Comparison of ENCODE assay signal across 8 mouse cellular contexts in the genomic region with DNA sequence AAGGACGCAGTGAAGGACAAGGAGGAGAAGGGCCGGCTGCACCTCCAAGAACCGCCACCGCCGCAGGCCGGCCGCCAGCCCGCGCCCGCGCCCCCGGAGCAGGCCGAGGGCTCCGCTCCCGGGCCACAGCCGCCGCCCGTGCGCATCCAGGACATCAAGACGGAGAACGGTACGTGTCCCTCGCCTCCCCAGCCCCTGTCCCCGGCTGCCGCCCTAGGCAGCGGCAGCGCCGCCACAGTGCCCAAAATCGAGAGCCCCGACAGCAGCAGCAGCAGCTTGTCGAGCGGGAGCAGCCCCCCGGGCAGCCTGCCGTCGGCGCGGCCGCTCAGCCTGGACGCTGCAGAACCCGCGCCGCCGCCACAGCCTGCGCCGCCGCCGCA. TPM values are rescaled to one million over a fixed set of nuclear protein-coding genes. Genes with fewer than 3 reads are reported as not detected.
DNase-seq lines count a peak whose midpoint lies in the region; ATAC-seq and TF ChIP-seq lines count a peak whose summit lies in the region.

No protein-coding gene starts in this region.

- no peak for TF ChIP-seq CTCF in left cerebral cortex, adult 2 months (IDR thresholded peaks at IDR 0.05)
- no peak for TF ChIP-seq CTCF in bone marrow, adult 2 months (IDR thresholded peaks at IDR 0.05; ENCODE audit: control insufficient read depth, insufficient read depth, low read length)

- peak overlapping the region; percentile 50; the same call in 1 of the 2 replicates for H3K27ac ChIP-seq in left cerebral cortex, adult 2 months
- H3K27ac ChIP-seq in bone marrow, adult 2 months (ENCODE audit: control insufficient read depth, insufficient read depth, low read depth, low read length, poor library complexity) = peak overlapping the region; percentile 55; the same call in 1 of the 2 replicates
- H3K27ac ChIP-seq in midbrain, embryonic 11.5 days (ENCODE audit: low read depth, low read length) = peak overlapping the region; percentile 57; the same call in 1 of the 2 replicates

- 3% methylated on average over 47 of the region's 47 CpGs for WGBS in bone marrow, adult 2 months
- 0% methylated on average over 38 of the region's 47 CpGs for WGBS in midbrain, embryonic 11.5 days

- peak overlapping the region; percentile 93 for H3K4me2 ChIP-seq in midbrain, embryonic 11.5 days

- no peak for TF ChIP-seq POLR2A in bone marrow, adult 2 months (IDR thresholded peaks at IDR 0.05; ENCODE audit: borderline replicate concordance, control insufficient read depth, low read depth, low read length)

- no peak for DNase-seq in left cerebral cortex, adult 2 months (ENCODE audit: extremely low spot score in 1 of 2, low spot score in 2 of 2)
- DNase-seq in left cerebral cortex, adult 8-10 months (ENCODE audit: low spot score in 2 of 2) = no peak
- DNase-seq in heart, postnatal 14 days = peak; percentile 39 to 45
- peak; percentile 93 for DNase-seq in midbrain, embryonic 11.5 days (ENCODE audit: low spot score, missing footprints)
- DNase-seq in urinary bladder, postnatal 14 days (ENCODE audit: low spot score) = no peak
- DNase-seq in left cerebral cortex, adult 18-20 months (ENCODE audit: low spot score in 2 of 2) = no peak
- DNase-seq in kidney, adult 18-20 months = no peak

- no peaks in the 10 kb centered on the region for H3K9me3 ChIP-seq in midbrain, embryonic 11.5 days (ENCODE audit: control insufficient read depth, low read length)

- intact Hi-C loops in left cerebral cortex, adult 2 months (cut with DNase I) = no loop called here
- intact Hi-C loops in heart, postnatal 14 days (cut with DNase I) = loop anchor here (5.0 to 10.0 kb wide), 2 partner anchors 210 to 797 kb away; no protein-coding TSS in a partner anchor

- no peaks in the 10 kb centered on the region for H3K36me3 ChIP-seq in midbrain, embryonic 11.5 days (ENCODE audit: control insufficient read depth, insufficient read depth, low read length)

- H3K9ac ChIP-seq in midbrain, embryonic 11.5 days (ENCODE audit: low read length) = peak overlapping the region; percentile 17

- peak overlapping the region; percentile 44 for H3K4me3 ChIP-seq in left cerebral cortex, adult 2 months
- no peak overlapping the region for H3K4me3 ChIP-seq in bone marrow, adult 2 months (replicated peaks; ENCODE audit: control insufficient read depth, low read depth, low read length)
- peak overlapping the region; percentile 50 for H3K4me3 ChIP-seq in midbrain, embryonic 11.5 days (ENCODE audit: low read depth, low read length)

- ATAC-seq in midbrain, embryonic 11.5 days (ENCODE audit: low FRiP score) = no peak

- H3K4me1 ChIP-seq in bone marrow, adult 2 months (ENCODE audit: control insufficient read depth, insufficient read depth, low read length) = peaks cover 2% of the 10 kb centered on the region; the same call in 1 of the 2 replicates
- peaks cover 17% of the 10 kb centered on the region for H3K4me1 ChIP-seq in midbrain, embryonic 11.5 days (ENCODE audit: control insufficient read depth, insufficient read depth, low read length)

- peaks cover 91% of the 10 kb centered on the region for H3K27me3 ChIP-seq in midbrain, embryonic 11.5 days (ENCODE audit: control insufficient read depth, insufficient read depth, low read length)

RNA-seq across cellular contexts. Expression of a gene that starts 1.3 kb away (rescaled TPM):
- 1 to 10 TPM; 4.8 to 6.1 TPM for total RNA-seq in left cerebral cortex, adult 2 months (2021)
- total RNA-seq in left cerebral cortex, adult 8-10 months (2022) = 1 to 10 TPM; 4.2 to 5.4 (median 5.0) TPM
- polyA plus RNA-seq in bone marrow, adult 2 months (2011; ENCODE audit: insufficient read depth, insufficient read length, low replicate concordance, missing spikeins) = 2.5 and 3.8 TPM in 2 replicates
- total RNA-seq in heart, postnatal 14 days (2021) = 1 to 10 TPM; 4.8 to 7.0 TPM
- polyA plus RNA-seq in midbrain, embryonic 11.5 days (2014; fragmentation: Nextera tagmentation; extraction: Ambion mirVana) = 6.5 and 7.0 TPM in 2 replicates
- total RNA-seq in left cerebral cortex, adult 18-20 months (2021) = 1 to 10 TPM; 5.7 to 6.6 TPM

Comparison
In these comparisons a context has a peak if more than half of its experiments do, and no peak if none do; other contexts are left out.
1. DNase-seq: peak in heart, postnatal 14 days (2 of 2) and midbrain, embryonic 11.5 days (single experiment); none in left cerebral cortex, adult 2 months (0 of 2), left cerebral cortex, adult 8-10 months (0 of 2), urinary bladder, postnatal 14 days (single experiment), left cerebral cortex, adult 18-20 months (0 of 2) and kidney, adult 18-20 months (single experiment).
2. Peak in every context shown above with its lines, with median percentiles within 50 percentile points of each other: H3K27ac ChIP-seq.